Mouse (Mus musculus): ENCODE measurements around the gene Gm14391. TPM values are rescaled to one million over a fixed set of nuclear protein-coding genes. Genes with fewer than 3 reads are reported as not detected.

The Gm14391 gene
- polyA plus RNA-seq (2012; ENCODE audit: low replicate concordance), result 0.28 and 1.2 TPM in 2 replicates

DNA sequence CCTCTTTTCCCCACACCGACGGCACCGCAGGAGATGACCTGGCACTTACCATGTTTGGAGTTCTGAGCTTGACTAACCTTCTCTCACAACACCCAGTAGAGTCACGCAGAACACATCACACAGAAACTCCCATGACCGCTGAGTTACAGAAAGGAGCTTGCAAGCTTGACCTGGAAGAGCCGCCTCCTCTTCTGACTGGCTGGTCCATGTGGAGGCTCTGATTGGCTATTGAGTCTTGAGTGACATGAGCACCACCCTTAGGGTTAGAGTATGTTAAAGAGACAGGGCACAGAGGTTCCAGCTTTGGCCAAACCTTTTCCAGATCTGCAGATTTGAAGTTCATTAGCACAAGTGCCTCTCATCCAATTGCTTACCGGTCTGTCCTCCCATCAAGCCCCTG lies at the start of gene Gm14391:
Gm14391 (minus strand) TSS at position 186 of the 400 bp plus-strand sequence.

GRCm38 (mm10) chr2:175175401-175176180 lies 31.1 kb downstream of the Gm14391 start, which contains the start of gene Gm14443:
Gm14443 (minus strand) TSS chr2:175175871.

DNA sequence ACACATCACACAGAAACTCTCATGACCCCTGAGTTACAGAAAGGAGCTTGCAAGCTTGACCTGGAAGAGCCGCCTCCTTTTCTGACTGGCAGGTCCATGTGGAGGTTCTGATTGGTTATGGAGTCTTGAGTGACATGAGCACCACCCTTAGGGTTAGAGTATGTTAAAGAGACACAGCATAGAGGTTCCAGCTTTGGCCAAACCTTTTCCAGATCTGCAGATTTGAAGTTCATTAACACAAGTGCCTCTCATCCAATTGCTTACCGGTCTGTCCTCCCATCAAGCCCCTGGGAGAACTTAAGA lies 64.8 kb downstream of the Gm14391 start, which contains the start of gene Gm14399:
Gm14399 (minus strand) TSS at position 20 of the 303 bp plus-strand sequence.

Other genes starting within 250 kb of the Gm14391 start
- not detected in 2 replicates for gene Gm14444, start 196.7 kb downstream of the Gm14391 start, polyA plus RNA-seq (2012; ENCODE audit: low replicate concordance)
- gene Gm14393, start 139.1 kb downstream of the Gm14391 start, polyA plus RNA-seq (2012; ENCODE audit: low replicate concordance), result not detected in 2 replicates
- not detected in 2 replicates for gene Gm14399, start 64.9 kb downstream of the Gm14391 start, polyA plus RNA-seq (2012; ENCODE audit: low replicate concordance)
- not detected in 2 replicates for gene Gm14443, start 31.0 kb downstream of the Gm14391 start, polyA plus RNA-seq (2012; ENCODE audit: low replicate concordance)
- gene Gm14440, start 68.2 kb upstream of the Gm14391 start, polyA plus RNA-seq (2012; ENCODE audit: low replicate concordance), result not detected in 2 replicates
- gene Gm4631, start 131.3 kb upstream of the Gm14391 start, polyA plus RNA-seq (2012; ENCODE audit: low replicate concordance), result 0.15 and 0.39 TPM in 2 replicates
- gene Zfp968, start 165.5 kb upstream of the Gm14391 start, polyA plus RNA-seq (2012; ENCODE audit: low replicate concordance), result 1.1 TPM in 1 of 2 replicates, not detected in the other
- gene Gm4724, start 228.9 kb upstream of the Gm14391 start, polyA plus RNA-seq (2012; ENCODE audit: low replicate concordance), result not detected in 2 replicates

All from leukemia stem cell, adult 10-12 weeks (primary cell).